Mouse (Mus musculus): ENCODE data around the gene Ntm.

The Ntm gene

DNA sequence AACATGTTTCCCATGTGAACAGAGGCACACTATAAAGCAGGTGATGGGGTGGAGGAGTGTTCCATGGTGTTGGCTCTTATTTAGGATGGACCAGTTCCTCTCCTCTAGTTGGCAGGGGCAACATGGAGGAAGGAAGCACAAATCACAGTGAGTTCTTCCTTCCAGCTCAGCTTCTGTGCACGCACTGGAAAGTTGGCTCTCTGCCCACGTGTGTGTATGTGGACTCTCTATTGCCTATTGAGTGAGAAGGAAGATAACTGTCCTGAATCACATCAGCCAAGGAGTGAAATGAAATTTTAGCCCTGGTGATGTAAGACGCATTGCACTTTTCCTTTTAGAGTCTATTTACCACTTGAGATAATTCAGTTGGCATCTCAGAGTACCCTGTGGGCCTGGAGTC is 203.0 kb downstream of the Ntm start:
- in situ Hi-C loops (cut with MboI, MseI): no loop called here

DNA sequence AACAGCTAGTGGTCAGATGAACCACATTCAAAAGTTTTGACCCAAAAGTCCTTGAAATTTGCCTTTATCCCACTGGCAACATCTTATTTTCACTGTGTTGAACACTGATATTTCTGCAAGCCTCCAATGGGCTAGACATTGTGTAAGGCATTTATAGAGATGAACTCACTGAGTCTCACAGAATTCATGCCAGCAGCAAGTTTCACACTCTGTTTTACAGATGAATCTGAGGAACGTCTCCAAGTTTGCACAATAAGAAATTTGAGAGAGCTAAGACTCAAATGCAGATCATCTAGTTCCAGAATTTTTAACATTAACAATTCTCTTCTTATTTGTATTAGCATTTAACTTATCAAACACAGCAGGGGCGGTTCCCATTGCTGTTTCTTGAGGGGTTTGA is 203.9 kb downstream of the Ntm start:
- in situ Hi-C loops (cut with MboI, MseI): no loop called here

DNA sequence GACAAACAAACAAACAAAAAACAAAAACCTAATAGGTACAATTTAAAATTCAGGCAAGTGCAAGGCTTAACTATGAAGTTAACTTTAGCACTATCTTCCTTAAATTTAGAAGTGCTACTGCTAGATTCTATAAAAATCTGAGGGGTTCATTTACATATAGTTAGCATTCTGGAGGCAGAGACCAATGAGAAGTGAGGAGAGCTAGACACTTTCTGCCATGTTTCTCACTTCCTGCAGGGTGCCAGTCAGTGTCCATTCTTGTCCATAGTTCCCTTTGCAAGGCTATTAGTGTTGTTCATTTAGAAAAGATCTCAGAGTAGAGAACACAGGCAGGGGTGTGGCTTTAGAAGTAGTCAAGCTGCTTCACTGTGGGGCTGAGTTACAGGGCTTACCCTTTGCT is 208.6 kb downstream of the Ntm start:
- in situ Hi-C loops (cut with MboI, MseI): no loop called here

DNA sequence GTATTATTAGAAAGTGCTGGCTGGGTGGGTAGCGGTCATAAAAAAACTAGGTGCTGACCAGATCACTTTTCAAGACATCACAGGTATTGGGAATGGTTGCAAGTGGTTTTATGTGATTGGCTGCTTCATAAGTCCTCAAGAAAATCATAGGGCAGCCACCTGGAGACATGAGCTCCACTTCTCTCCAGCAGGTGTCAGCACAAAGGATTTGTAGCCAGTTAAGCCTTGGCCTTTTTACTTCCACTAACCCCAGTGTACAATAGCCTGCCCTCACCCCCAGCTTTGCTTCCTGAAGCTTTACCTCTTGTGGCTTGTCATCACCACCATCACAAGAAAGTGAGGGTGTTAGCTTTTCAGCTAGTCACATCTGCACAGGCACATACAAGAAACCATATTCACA is 211.5 kb downstream of the Ntm start:
- in situ Hi-C loops (cut with MboI, MseI): no loop called here

DNA sequence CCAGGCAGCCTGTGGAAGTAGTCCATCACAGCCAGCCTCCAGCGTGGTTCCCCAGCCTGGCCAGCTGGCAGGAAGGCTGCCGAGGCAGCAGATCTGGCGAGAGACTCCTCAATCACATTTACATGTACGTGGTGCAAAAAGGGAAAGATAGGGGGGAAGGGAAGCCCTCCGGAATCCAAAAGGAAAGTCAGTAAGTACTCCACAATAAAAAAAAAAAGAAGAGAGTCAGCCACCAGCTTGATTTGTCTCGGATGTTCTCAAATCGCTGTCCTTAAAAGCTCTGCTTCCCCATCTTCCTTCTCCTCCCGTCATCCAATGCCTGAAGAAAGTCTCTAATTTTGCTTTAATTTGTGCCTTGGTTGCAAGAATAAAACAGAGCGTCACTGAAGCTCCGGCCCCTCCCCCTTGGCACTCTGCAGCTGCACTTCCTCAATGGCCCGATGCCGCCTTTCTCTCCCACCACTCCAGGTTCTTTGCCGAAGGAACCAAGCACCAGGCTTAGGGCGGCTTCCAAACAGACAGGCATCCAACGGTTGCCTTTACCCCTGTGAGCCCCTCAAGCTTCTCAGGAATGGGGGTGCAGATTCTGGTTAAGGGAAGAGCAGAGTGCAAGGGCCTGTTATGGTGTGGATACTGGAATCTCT is 212.4 kb downstream of the Ntm start:
- in situ Hi-C loops (cut with MboI, MseI): no loop called here

DNA sequence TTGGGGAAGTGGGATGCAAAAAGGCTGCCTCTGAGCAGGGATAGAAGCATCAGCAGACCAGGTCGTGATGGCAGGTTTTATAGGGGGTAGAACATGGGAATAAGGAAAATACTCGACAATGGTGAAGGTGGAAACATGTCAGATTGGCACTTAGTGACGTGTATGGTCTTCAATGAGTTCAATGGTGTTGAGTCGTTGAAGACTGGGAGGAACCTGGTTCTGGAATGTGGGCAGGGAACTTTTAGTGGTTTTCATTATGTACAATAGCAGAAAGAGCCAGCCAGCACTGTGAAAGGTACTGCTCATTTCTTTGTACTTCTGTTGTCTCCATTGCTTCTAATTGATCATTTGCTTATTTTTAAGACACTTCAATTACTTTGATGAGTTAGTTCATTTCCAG is 214.9 kb downstream of the Ntm start:
- in situ Hi-C loops (cut with MboI, MseI): no loop called here

DNA sequence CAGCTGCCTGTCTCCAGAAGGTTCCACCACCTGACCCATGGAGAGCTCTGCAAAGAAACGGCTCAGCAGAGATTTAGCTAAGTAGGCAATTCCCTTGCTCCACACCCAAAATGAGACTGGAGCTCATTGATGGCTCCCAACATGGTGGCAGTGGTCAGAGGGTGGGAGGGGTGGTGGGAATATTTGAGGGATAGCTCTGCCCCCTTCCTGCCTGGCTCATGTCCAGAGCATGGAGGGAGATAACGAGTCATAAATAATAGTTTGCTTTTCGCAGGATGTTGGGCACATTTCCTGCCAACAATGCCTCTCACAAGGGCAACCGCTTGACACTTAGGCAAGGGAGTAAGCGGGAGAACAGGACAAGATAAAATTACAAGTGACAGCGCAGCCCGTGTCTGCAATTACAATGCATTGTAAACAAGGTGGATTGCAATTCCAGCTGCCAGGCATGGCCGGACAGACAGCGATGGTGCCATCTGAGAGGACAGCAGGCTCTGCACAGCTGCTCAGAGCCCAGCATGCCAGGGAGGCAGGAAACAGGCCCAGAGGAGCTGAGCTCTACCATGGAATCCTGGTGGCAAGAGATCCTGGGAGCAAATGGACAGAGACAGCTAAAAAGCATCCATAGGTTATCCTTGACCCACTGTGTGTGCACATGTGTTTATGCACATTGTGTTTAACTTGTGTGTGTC is 224.0 kb downstream of the Ntm start:
- in situ Hi-C loops (cut with MboI, MseI): no loop called here

DNA sequence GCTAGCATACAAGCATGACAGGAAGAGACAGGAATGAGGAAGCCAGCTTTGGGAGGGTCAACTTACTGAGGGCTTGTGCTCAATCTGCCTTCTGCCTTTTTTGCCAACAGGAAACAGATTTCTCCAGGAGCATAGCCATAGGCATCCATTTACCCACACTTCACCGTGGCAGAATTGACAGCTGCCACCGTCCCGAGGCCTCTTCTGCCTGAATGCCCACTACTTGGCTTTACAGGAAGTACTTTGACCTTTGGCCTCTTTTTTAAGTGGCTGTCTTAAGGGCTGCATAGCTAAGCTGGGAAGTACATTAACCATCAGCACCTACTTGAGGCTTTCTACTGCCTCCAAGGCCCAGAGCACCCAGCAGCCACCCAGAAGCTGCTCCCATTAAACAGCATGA is 226.9 kb downstream of the Ntm start:
- in situ Hi-C loops (cut with MboI, MseI): no loop called here

DNA sequence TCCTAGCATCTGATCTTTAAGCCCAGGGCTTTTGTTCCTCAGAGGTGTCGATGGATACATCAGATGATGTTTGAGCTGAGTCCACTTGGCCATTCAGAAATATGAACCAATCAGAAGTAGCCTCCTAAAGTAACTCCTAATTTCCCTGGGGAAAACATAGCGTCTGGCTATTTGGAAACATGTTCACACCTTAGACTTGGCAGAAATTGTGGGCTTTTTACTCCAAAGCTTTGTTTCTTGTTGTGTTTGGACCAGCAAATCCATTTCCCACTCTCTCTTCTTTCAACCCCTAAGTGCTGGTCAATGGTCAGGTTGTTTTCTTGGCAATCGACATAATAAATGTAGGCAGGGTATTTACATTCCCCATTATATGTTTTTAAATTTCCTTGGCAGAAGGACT is 230.0 kb downstream of the Ntm start:
- in situ Hi-C loops (cut with MboI, MseI): no loop called here

DNA sequence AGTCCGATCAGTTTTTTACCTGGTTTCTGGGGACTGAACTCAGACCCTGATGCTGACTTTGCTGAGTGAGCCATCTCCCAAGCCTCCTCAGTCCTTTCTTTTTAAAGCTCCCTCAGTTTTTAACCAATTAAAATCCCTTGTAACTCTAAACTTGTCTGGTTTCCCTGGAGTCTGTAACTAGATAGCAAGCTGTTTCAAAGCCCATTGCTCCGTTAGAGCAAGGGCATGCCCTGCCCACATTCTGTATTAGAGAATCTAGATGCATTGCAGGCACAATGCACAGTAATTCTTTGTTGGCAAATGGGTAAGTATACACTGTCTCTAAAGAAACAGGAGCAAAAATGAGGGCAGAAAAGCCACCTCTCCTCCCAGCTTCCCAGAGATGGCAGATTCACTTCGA is 231.3 kb downstream of the Ntm start:
- in situ Hi-C loops (cut with MboI, MseI): no loop called here

DNA sequence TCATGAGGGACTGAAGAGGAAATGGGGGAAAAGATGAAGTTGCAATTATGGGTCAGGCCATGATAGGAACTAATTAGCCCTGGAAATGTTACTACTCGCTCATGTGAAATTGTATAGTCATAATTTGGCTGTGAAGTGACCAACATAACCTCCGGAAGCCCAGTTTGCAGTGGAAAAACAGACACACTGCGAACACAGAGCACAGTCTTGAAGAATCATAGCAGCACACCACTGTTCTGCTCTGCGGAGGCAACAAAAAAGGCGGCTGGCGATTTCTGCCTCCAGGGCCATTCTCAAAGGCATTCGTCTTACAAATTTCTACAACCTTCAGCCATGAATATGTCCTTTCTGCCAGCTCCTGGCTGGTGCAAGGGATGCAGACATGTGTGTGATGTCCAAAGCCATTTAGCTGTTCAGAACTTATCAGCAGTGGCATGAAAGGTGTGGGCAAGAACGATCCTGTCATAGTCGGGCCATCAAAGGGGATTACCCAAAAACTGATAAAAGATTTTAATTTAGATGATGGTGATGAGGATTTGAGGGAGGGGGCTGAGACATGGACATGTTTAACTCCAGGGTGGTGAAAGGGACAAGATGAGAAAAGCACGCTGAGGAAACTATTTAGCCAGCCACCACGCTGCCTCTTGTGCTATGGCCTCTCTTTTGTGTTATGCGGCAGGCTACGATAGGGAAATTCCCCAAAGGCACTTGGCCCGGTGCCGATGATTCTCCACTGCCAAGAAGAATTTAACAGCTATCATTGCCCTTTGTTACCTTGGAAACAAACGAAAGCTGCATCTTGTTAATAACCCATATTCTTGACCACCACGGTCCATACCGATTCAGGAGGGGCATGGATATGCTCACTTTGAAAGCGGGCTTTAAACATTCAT is 235.2 kb downstream of the Ntm start:
- in situ Hi-C loops (cut with MboI, MseI): no loop called here

DNA sequence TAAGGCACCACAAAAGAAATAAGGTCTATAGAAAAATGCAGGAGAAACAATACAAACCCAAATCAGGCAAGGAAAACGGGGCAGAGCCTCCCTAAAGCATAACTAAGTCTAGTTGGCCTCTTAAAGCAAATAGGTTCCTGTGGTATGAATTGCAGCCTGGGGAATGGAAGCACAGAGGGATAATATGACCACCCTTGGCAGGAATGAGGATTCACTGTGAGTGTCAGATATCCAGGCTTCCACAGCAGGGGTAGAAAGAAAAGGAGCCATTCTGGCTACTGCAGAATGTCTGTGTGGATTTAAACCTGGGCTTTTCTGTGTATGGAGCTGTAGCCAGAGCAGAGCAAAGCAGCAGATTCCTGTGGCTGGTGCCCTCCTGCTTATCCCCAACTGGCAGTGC is 241.5 kb downstream of the Ntm start:
- in situ Hi-C loops (cut with MboI, MseI): no loop called here

DNA sequence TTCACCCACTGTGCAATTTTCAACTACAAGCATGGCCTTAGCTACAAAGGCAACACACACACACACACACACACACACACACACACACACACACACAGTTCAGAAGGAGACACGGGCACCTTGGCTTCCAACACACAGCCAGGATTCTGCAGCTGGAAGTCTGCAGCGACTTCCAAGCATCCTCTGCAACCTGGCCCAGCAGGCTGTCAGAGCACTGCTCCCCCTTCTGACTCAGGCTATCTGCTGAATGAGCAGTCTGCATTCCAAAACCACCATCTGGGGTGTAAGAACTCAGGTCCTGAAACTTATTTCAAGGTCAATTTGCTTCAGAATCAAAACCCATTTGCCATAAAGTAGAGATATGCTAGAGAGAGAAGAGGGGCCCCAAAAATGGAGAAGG is 246.1 kb downstream of the Ntm start:
- in situ Hi-C loops (cut with MboI, MseI): no loop called here

DNA sequence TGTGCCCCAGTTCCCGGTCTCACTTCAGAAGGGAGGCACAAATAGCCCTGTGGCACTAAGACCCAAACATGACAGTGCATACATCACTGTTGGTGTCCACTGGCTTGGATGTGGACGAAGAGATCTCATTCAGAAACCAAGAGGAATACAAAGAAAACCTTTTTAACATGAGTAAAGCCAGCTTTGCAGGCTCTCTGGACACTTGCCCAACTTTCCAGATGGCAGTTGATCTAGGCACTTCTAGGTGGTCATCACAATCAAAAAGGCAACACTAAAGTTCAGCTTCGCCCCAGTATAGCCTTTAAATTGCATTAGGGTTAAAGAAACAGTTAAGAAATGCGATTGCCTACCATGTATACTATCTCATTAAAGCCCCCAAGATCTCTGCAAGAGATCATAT is 264.7 kb downstream of the Ntm start:
- in situ Hi-C loops (cut with MboI, MseI): no loop called here

DNA sequence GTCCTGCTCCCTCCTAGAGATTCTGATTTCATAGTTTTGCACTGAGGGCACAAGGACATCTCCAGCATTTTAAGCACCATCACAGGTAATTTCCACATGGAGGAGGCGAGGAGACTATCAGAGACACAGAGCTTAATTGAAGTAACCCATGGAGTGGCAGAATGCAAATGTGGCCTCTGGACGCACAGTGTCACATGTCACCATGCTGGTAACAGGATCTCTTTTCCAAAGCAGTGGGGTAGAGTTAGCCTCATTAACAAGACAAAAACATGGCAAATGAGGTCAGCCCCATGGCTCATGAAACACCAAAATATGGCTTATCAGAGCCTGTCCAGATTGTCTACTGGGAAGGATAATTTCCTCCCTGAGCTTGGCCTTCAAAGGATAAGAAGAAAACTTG is 268.8 kb downstream of the Ntm start:
- in situ Hi-C loops (cut with MboI, MseI): no loop called here

DNA sequence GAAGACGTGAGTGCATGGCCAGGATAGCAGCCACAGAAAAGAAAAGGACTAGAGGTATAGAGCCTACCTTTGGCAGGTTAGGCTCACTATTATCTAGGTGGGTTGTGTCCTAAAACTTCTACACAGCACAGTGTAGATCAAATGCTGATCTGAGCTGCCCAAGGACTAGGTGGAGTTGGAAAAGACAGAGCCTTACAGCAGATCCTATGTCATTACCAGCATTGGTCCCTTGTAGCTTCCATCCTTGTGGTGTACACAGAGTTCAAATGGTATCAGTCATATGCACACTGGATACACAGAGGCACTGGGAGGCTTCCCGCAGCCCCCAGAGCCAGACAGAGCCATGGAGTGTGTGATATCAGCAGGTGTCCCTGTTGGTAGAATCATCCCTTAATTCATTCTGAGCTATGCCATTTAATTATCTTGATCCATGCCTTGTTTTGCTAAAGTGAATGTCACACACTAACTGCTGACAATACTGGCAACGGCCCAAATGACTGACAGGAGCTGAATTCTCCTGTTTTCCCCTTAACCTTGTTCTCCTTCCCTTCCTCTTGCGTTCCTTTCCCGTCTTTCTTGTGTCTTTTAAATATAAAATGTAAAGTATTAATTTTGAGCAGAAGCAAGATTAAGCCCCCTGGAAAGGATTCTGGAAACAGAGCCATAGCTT is 271.6 kb downstream of the Ntm start:
- in situ Hi-C loops (cut with MboI, MseI): no loop called here

DNA sequence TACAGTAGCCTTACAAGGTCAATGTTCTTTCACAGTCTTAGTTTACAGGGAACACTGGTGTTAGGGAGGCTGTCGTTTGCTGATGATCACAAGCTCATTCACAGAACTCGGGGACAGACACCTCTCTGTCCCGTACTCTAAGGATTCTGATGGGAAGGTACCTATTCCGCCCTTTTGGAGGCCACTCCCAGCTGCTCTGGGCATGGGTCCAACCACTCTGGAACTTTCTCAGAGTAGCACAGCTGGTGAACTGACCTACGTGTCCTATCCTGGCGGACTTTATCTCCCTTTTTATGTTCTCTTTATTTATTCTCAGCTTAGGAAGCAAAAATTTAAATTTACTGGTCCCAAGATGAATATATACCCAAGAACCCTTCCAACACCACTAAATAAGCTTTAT is 280.7 kb downstream of the Ntm start:
- in situ Hi-C loops (cut with MboI, MseI): no loop called here

DNA sequence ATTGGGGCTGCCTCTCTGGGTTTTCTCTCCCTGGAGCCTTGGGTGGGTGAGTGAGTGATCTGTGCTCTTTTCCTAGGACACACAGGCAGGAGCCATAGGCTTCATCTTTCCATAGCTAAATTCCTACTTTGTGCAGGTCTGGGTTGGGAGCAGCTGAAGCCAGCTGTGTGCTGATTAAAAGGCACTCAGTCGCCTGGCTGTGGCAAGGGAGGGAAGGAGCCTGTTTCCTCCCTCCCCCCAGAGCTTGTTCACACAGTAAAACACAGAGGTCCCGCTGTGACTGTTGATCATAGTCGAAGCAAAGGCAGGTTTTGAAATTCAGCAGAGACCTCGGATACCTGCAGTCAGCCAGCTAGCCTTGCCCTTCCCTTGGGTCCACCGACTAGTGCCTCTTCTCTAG is 282.3 kb downstream of the Ntm start:
- in situ Hi-C loops (cut with MboI, MseI): no loop called here

DNA sequence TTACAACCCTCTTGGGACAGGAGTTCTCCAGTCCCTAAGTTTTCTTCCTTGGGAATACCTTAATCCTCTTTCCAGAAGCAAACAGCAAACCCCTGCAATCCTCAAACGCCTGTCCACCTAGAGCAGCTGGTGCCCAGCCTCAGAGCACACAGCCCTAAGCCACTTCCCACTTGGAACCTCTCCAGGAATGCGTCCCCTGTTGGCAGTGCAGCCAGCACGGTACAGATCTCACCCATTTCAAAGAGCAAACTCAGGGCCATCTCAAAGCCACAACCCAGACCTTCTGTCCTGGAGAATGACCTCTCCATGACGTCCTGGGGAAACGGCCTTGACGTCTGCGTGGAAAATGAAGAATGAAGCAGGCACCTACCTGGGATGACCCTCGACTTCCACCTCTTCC is 289.0 kb downstream of the Ntm start:
- in situ Hi-C loops (cut with MboI, MseI): no loop called here

DNA sequence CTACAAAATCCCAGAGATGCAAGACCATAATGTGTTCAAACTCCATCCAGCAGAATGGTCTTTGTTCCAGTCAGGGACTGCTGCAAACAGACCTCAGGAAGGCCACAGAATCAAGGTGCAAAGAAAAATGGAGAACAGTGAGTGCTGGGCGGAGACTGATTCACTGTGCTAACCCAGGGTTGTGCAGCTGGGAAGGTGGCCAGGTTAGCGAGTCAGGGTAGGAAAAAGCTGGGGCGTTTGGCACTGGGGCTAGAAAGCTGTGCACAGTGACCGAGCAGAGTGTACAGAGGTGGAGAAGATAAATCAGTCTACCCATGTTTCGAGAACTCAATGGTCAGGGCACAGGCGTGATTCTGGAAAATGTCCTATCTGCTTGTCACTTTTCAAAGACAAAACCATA is 291.1 kb downstream of the Ntm start:
- in situ Hi-C loops (cut with MboI, MseI): no loop called here

DNA sequence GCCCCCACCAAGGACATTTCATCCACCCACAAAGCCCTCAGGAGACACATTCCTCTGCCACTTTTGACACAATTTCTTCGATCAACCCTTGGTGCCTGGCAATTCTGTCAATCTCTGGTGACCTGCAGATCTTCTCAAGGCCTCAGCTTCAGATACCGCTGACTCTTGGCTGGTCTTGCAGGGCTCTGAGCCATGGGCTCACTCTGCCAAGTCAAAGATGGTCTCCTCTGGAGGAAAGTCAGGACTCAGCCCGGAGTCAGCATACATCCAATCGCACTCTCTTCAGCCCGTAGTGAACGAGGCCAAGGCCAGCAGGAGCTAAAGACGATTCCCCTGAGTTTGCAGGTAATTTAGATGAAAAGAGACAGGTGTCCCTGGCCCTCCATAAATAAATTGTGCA is 299.7 kb downstream of the Ntm start:
- in situ Hi-C loops (cut with MboI, MseI): loop anchor here (5.0 kb wide), 1 partner anchor 759 kb away; no protein-coding TSS in a partner anchor

DNA sequence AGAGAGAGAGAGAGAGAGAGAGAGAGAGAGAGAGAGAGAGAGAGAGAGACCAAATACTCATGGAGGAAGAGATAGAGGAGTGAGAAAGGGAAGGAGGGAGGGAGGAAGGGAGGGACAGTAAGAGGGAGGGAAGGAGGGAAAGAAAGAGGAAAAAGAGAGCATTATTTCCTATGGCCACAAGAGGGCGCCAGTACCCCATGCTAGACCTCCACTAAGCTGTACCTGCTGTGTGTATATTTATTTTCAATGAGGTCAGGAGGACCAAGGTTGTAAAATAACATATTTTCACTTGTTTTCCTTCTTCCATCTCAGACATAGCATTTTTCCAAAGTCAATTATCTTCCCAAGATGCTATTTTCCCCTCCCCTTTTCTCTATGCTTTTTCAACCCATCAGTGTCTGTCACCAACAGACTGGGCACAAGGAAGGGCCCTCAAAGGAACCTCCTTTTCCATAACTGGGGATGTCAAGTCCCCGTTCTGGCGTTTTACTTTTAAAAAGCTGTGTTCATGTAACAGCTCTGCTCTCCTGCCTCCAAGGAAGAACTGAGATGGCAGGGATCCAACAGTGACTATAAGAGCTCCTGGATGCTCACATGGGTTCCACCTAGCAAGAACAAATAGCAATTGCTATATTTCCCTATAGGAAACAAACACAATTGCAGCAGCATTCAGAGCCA is 301.3 kb downstream of the Ntm start:
- in situ Hi-C loops (cut with MboI, MseI): loop anchor here (5.0 kb wide), 1 partner anchor 761 kb away; no protein-coding TSS in a partner anchor
